Mouse (Mus musculus) midbrain, embryonic 11.5 days (tissue): ENCODE data around the gene Pcolce. TPM values are rescaled to one million over a fixed set of nuclear protein-coding genes. Genes with fewer than 3 reads are reported as not detected.

Source experiments
- ATAC-seq: fragments of 200-750 bp; cut with Nextera tagmentation; 2 replicates; pipeline ENCODE4 v1.8.0; 2017; ENCODE audit warnings: moderate TSS enrichment, moderate library complexity; ENCODE audit not compliant: low FRiP score
- DNase-seq: peaks from one replicate; pipeline ENCODE4 v3.0.0; 2015; ENCODE audit warnings: low spot score; ENCODE audit errors: missing footprints
- H3K27ac ChIP-seq: fragments of 300-500 bp; sonication (generic); 2 replicates; pipeline ENCODE4 v1.5.1; 2014; ENCODE audit warnings: low read depth, low read length
- H3K27me3 ChIP-seq: fragments of 300-500 bp; sonication (generic); 2 replicates; pipeline ENCODE4 v1.6.1; 2014; ENCODE audit warnings: mild to moderate bottlenecking, low read length, moderate library complexity, mixed read lengths; ENCODE audit not compliant: control insufficient read depth, insufficient read depth
- H3K36me3 ChIP-seq: fragments of 300-500 bp; sonication (generic); 2 replicates; pipeline ENCODE4 v1.6.1; 2014; ENCODE audit warnings: mild to moderate bottlenecking, low read length, moderate library complexity, mixed read lengths; ENCODE audit not compliant: control insufficient read depth, insufficient read depth
- H3K4me1 ChIP-seq: fragments of 300-500 bp; sonication (generic); 2 replicates; pipeline ENCODE4 v1.6.1; 2014; ENCODE audit warnings: low read length; ENCODE audit not compliant: control insufficient read depth, insufficient read depth
- H3K4me2 ChIP-seq: fragments of 300-500 bp; sonication (generic); 2 replicates; pipeline ENCODE4 v1.6.1; 2014; ENCODE audit warnings: mild to moderate bottlenecking, moderate library complexity
- H3K4me3 ChIP-seq: fragments of 300-500 bp; sonication (generic); 2 replicates; pipeline ENCODE4 v1.5.1; 2014; ENCODE audit warnings: low read depth, low read length
- H3K9ac ChIP-seq: fragments of 300-500 bp; sonication (generic); 2 replicates; pipeline ENCODE4 v1.6.1; 2014; ENCODE audit warnings: low read length
- H3K9me3 ChIP-seq: fragments of 300-500 bp; sonication (generic); 2 replicates; pipeline ENCODE4 v1.6.1; 2016; ENCODE audit warnings: low read length; ENCODE audit not compliant: control insufficient read depth
- WGBS: fragments of 180-500 bp; shearing (Covaris S2); extraction: QIAGEN DNeasy Blood & Tissue Kit; methylation state at CpG from one replicate; pipeline ENCODE4 v1.1.7; 2014; 5-methylcytosine and 5-hydroxymethylcytosine counted together
- polyA plus RNA-seq: library from polyadenylated mRNA; unstranded; fragments of >200 nt; fragmentation: Nextera tagmentation; extraction: Ambion mirVana; gene quantifications from 2 replicates; pipeline ENCODE4 v1.2.1, GENCODE M21; 2014

Gene Pcolce
- polyA plus RNA-seq, 1 experiment from 2014 or later: 58.8 TPM

DNA sequence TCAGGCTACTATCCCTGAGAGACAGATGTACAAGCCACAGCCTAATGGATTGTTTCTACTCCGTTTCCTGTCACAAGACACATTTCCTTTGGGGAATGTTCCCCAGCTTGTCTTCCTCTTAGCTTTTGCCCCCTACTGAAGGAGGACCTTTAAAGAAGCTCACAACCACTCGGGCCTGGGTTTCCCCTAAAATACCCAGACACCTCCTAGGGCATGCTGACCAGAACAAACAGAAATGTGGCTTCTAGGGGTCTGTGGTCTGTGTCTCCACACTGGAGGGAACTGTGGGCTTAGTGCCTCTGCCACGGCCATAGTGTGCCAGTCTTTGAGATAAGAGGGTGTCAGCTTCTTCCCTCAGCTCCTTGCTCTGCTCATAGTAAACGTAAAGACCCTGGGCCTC is 18.0 kb upstream of the Pcolce start:
- Histone ChIP-seq H3K4me2 (no peak overlapping the region), H3K4me1 (peaks cover 20% of the 10 kb centered on the region), H3K36me3 (no peaks in the 10 kb centered on the region; the same call in 1 of the 2 replicates)

DNA sequence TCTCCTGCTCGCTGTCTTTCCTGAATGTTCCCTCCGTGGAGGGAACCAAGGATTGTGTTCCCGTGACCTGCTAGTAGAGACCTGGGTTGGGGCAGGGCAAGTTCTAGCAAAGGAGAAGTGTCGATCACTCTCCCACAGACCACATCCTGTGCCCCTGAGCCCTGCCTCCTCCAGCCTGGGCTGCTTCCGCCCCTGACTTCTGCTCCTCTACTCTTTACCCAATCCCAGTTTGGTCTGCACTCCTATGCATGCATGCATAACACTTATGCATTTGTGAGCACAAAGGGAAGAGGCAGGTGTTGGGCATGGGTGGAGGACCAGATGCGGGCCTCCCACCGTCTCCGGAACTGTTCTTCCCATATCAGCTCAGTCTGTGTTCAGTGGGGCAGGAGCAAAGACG is 17.6 kb upstream of the Pcolce start:
- Histone ChIP-seq H3K4me2 (no peak overlapping the region), H3K9me3 (no peaks in the 10 kb centered on the region), H3K36me3 (no peaks in the 10 kb centered on the region; the same call in 1 of the 2 replicates), H3K9ac (no peak overlapping the region), H3K4me1 (peaks cover 20% of the 10 kb centered on the region), H3K27ac (no peak overlapping the region), H3K27me3 (no peaks in the 10 kb centered on the region), H3K4me3 (no peak overlapping the region)
- 69% methylated on average over 9 of the region's 9 CpGs for WGBS
- peak; percentile 75 for DNase-seq
- ATAC-seq: no peak

More for the DNA sequence above, 18.0 kb upstream of the Pcolce start:
- no peak overlapping the region for H3K27ac ChIP-seq
- no peaks in the 10 kb centered on the region for H3K27me3 ChIP-seq
- WGBS: 72% methylated on average over 4 of the region's 4 CpGs
- no peaks in the 10 kb centered on the region for H3K9me3 ChIP-seq
- DNase-seq (no peak), ATAC-seq (no peak)
- H3K9ac ChIP-seq: no peak overlapping the region
- no peak overlapping the region for H3K4me3 ChIP-seq

GRCm38 (mm10) chr5:137630602-137631001 is 17.0 kb upstream of the Pcolce start:
- no peaks in the 10 kb centered on the region for H3K9me3 ChIP-seq
- H3K4me2 ChIP-seq: peak overlapping the region; percentile 61
- 0 out of 2 replicates have a peak overlapping the region, but pooled peaks have one; percentile 4 for H3K27ac ChIP-seq
- no peaks in the 10 kb centered on the region for H3K27me3 ChIP-seq
- 63% methylated on average over 3 of the region's 3 CpGs for WGBS
- peak overlapping the region; percentile 75 for H3K4me3 ChIP-seq
- H3K4me1 ChIP-seq: peaks cover 20% of the 10 kb centered on the region
- H3K9ac ChIP-seq: no peak overlapping the region
- H3K36me3 ChIP-seq: no peaks in the 10 kb centered on the region; the same call in 1 of the 2 replicates
- DNase-seq: peak; percentile 79
- no peak for ATAC-seq

DNA sequence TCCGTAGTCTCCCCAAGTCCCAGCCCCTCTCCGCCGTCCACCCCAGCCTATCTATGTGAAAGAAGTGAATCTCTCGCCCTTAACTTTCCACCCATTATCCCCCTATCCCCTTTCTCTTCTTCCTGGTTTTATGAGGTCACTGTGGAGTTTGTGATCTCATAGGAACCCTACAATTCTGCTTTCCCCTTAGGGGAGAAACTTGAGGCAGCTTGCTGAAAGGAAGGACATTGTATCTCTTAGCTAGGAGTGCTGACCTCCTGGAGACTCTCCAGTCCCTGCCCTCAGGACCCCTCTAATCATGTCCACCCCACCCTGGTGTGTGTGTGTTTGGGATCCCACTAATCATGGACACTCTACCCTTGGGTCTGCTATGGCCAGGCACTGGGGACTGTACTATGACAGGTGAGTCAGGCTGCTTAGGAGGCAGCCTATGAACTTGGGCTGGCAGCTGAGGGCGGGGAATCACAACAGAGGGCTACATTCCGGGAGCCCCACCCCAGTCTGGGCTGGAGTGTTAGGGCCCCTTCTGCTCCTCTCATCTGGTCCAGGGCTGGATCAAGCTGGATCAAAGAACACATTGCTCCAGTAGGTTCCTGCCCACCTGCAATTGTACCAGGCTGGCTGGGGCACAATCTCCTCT is 16.4 kb upstream of the Pcolce start:
- no peaks in the 10 kb centered on the region for H3K9me3 ChIP-seq
- WGBS: 25% methylated on average over 6 of the region's 6 CpGs
- peak overlapping the region; percentile 81 for H3K9ac ChIP-seq
- ATAC-seq: no peak
- 0 out of 2 replicates have a peak overlapping the region, but pooled peaks have one; percentile 4 for H3K27ac ChIP-seq
- H3K27me3 ChIP-seq: no peaks in the 10 kb centered on the region
- no peak for DNase-seq
- H3K36me3 ChIP-seq: no peaks in the 10 kb centered on the region
- peak overlapping the region; percentile 61 for H3K4me2 ChIP-seq
- peak overlapping the region; percentile 75 for H3K4me3 ChIP-seq
- H3K4me1 ChIP-seq: peaks cover 20% of the 10 kb centered on the region

GRCm38 (mm10) chr5:137629306-137629721 is 15.7 kb upstream of the Pcolce start:
- peak; percentile 96 for DNase-seq

GRCm38 (mm10) chr5:137628498-137629305 is 15.1 kb upstream of the Pcolce start, which contains the start of the genes Fbxo24, Lrch4 and Gm20605:
Gene Fbxo24, minus strand, starts transcription at chr5:137629002.
Gene Lrch4, plus strand, starts transcription at chr5:137629121.
Gene Gm20605, plus strand, starts transcription at chr5:137629175.
- Histone ChIP-seq H3K36me3 (no peaks in the 10 kb centered on the region), H3K4me1 (peaks cover 20% of the 10 kb centered on the region), H3K27me3 (no peaks in the 10 kb centered on the region), H3K9ac (peak within 1 kb of the TSS; percentile 81), H3K4me2 (peak within 1 kb of the TSS; percentile 61), H3K27ac (peak within 1 kb of the TSS; percentile 89), H3K9me3 (no peaks in the 10 kb centered on the region), H3K4me3 (peak within 1 kb of the TSS; percentile 75)
- WGBS: under 1% methylated on average over 46 of the region's 46 CpGs
- ATAC-seq (peak; percentile 98), DNase-seq (peak; percentile 99)

More at GRCm38 (mm10) chr5:137629306-137629721, 15.7 kb upstream of the Pcolce start:
- H3K36me3 ChIP-seq: no peaks in the 10 kb centered on the region
- peak overlapping the region; percentile 61 for H3K4me2 ChIP-seq
- H3K27me3 ChIP-seq: no peaks in the 10 kb centered on the region
- peak; percentile 64 for ATAC-seq
- H3K4me3 ChIP-seq: peak overlapping the region; percentile 75
- H3K27ac ChIP-seq: peak overlapping the region; percentile 89
- H3K9ac ChIP-seq: peak overlapping the region; percentile 81
- under 1% methylated on average over 23 of the region's 23 CpGs for WGBS
- H3K4me1 ChIP-seq: peaks cover 20% of the 10 kb centered on the region
- H3K9me3 ChIP-seq: no peaks in the 10 kb centered on the region

GRCm38 (mm10) chr5:137627991-137628390 is 14.4 kb upstream of the Pcolce start:
- Histone ChIP-seq H3K4me1 (peaks cover 20% of the 10 kb centered on the region), H3K27me3 (no peaks in the 10 kb centered on the region), H3K9me3 (no peaks in the 10 kb centered on the region), H3K4me3 (peak overlapping the region; percentile 75), H3K36me3 (no peaks in the 10 kb centered on the region), H3K27ac (peak overlapping the region; percentile 31; the same call in 1 of the 2 replicates), H3K4me2 (peak overlapping the region; percentile 40), H3K9ac (peak overlapping the region; percentile 24)
- WGBS: 7% methylated on average over 9 of the region's 9 CpGs
- ATAC-seq (no peak), DNase-seq (no peak)

DNA sequence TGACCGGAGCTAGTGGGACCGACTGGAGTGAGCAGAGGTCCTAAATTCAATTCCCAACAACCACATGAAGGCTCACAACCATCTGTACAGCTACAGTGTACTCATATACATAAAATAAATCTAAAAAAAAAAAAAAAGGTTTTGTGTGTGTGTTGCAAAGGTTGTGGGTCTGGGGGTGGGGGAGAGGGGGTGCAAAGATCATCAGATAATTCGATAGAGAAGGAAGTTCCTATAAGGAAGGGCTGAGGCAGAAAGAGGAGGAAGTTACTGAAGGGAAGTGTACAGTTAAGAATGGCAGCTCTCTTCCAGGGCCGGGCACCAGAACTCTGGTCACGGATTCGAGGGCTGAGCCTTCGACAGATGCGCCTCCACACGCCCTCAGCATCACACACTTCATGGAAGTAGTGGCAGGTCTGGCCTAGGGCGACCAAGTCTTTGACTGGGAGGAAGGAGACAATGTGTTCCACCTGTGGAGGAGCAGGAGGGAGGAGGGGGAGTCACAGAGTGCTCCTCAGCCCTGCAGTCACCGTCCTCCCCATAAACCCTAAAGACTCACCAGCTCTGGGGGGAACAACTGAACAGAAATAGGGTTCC is 10.4 kb upstream of the Pcolce start:
- H3K27ac ChIP-seq: no peak overlapping the region
- H3K4me2 ChIP-seq: no peak overlapping the region
- H3K9ac ChIP-seq: no peak overlapping the region
- H3K9me3 ChIP-seq: no peaks in the 10 kb centered on the region
- DNase-seq (no peak), ATAC-seq (no peak)
- no peaks in the 10 kb centered on the region for H3K36me3 ChIP-seq
- H3K27me3 ChIP-seq: no peaks in the 10 kb centered on the region
- no peak overlapping the region for H3K4me3 ChIP-seq
- H3K4me1 ChIP-seq: no peaks in the 10 kb centered on the region
- WGBS: 85% methylated on average over 11 of the region's 11 CpGs
